Mouse (Mus musculus): ENCODE data around the gene Gpbar1. TPM values are rescaled to one million over a fixed set of nuclear protein-coding genes. Genes with fewer than 3 reads are reported as not detected.

Gene Gpbar1
- polyA plus RNA-seq (2015; fragmentation: Nextera tagmentation; extraction: Ambion mirVana), result not detected in 2 replicates

- Histone ChIP-seq H3K36me3 (ENCODE audit: poor library complexity, severe bottlenecking) (peaks cover 48% of the 10 kb centered on the region), H3K27me3 (no peaks in the 10 kb centered on the region), H3K9ac (no peak within 1 kb of the TSS), H3K4me2 (no peak within 1 kb of the TSS), H3K4me3 (no peak within 1 kb of the TSS), H3K9me3 (replicated peaks) (no peaks in the 10 kb centered on the region), H3K4me1 (peaks cover 9% of the 10 kb centered on the region), H3K27ac (no peak within 1 kb of the TSS)
- WGBS, result 91% methylated on average over 10 of the region's 10 CpGs
- no peak for ATAC-seq
Measured at GRCm38 (mm10) chr1:74278538-74278937, at the start of gene Gpbar1. Gpbar1 (plus strand) TSS chr1:74278550.

GRCm38 (mm10) chr1:74229942-74230341, 48.4 kb upstream of the Gpbar1 start:
- H3K36me3 ChIP-seq (ENCODE audit: poor library complexity, severe bottlenecking), result no peaks in the 10 kb centered on the region
- ATAC-seq, result no peak

GRCm38 (mm10) chr1:74230992-74231391, 47.4 kb upstream of the Gpbar1 start:
- no peak for ATAC-seq
- Histone ChIP-seq H3K4me1 (no peaks in the 10 kb centered on the region), H3K4me2 (no peak overlapping the region), H3K27me3 (no peaks in the 10 kb centered on the region), H3K36me3 (ENCODE audit: poor library complexity, severe bottlenecking) (no peaks in the 10 kb centered on the region), H3K9ac (no peak overlapping the region), H3K27ac (no peak overlapping the region), H3K4me3 (no peak overlapping the region), H3K9me3 (replicated peaks) (no peaks in the 10 kb centered on the region)
- WGBS, result no CpG with 5 or more reads among the region's 1 CpGs

More at GRCm38 (mm10) chr1:74229942-74230341, 48.4 kb upstream of the Gpbar1 start:
- H3K9ac ChIP-seq, result no peak overlapping the region
- no peaks in the 10 kb centered on the region for H3K9me3 ChIP-seq (replicated peaks)
- H3K4me3 ChIP-seq, result no peak overlapping the region
- 72% methylated on average over 2 of the region's 2 CpGs for WGBS
- no peaks in the 10 kb centered on the region for H3K4me1 ChIP-seq
- no peak overlapping the region for H3K4me2 ChIP-seq
- H3K27ac ChIP-seq, result no peak overlapping the region
- H3K27me3 ChIP-seq, result no peaks in the 10 kb centered on the region

- peak; percentile 93 for ATAC-seq
- H3K4me2 ChIP-seq, result peak within 1 kb of the TSS; percentile 95
- WGBS, result 1% methylated on average over 37 of the region's 55 CpGs
- H3K4me3 ChIP-seq, result peak within 1 kb of the TSS; percentile 99
- no peaks in the 10 kb centered on the region for H3K9me3 ChIP-seq (replicated peaks)
- no peaks in the 10 kb centered on the region for H3K27me3 ChIP-seq
- peak within 1 kb of the TSS; percentile 97 for H3K9ac ChIP-seq
- peak within 1 kb of the TSS; percentile 87 for H3K27ac ChIP-seq
- H3K36me3 ChIP-seq (ENCODE audit: poor library complexity, severe bottlenecking), result no peaks in the 10 kb centered on the region
- H3K4me1 ChIP-seq, result peaks cover 36% of the 10 kb centered on the region
Measured at GRCm38 (mm10) chr1:74235938-74236589, 42.3 kb upstream of the Gpbar1 start, which contains the start of gene Arpc2. Arpc2 (plus strand) TSS chr1:74236084.

GRCm38 (mm10) chr1:74236590-74237317, 41.6 kb upstream of the Gpbar1 start:
- under 1% methylated on average over 50 of the region's 57 CpGs for WGBS
- no peaks in the 10 kb centered on the region for H3K9me3 ChIP-seq (replicated peaks)
- peak; percentile 29 for ATAC-seq

GRCm38 (mm10) chr1:74237671-74238070, 40.7 kb upstream of the Gpbar1 start:
- 44% methylated on average over 5 of the region's 5 CpGs for WGBS

More at GRCm38 (mm10) chr1:74236590-74237317, 41.6 kb upstream of the Gpbar1 start:
- peaks cover 36% of the 10 kb centered on the region for H3K4me1 ChIP-seq
- peak overlapping the region; percentile 97 for H3K9ac ChIP-seq
- H3K27me3 ChIP-seq, result no peaks in the 10 kb centered on the region
- H3K4me3 ChIP-seq, result peak overlapping the region; percentile 99
- H3K27ac ChIP-seq, result peak overlapping the region; percentile 87
- peak overlapping the region; percentile 95 for H3K4me2 ChIP-seq
- H3K36me3 ChIP-seq (ENCODE audit: poor library complexity, severe bottlenecking), result no peaks in the 10 kb centered on the region

GRCm38 (mm10) chr1:74238136-74238535, 40.2 kb upstream of the Gpbar1 start:
- Histone ChIP-seq H3K27ac (no peak overlapping the region), H3K9ac (peak overlapping the region; percentile 97), H3K36me3 (ENCODE audit: poor library complexity, severe bottlenecking) (no peaks in the 10 kb centered on the region), H3K4me1 (peaks cover 36% of the 10 kb centered on the region), H3K4me2 (peak overlapping the region; percentile 95), H3K4me3 (peak overlapping the region; percentile 99), H3K9me3 (replicated peaks) (no peaks in the 10 kb centered on the region), H3K27me3 (no peaks in the 10 kb centered on the region)
- no peak for ATAC-seq
- 55% methylated on average over 1 of the region's 1 CpGs for WGBS

More at GRCm38 (mm10) chr1:74237671-74238070, 40.7 kb upstream of the Gpbar1 start:
- Histone ChIP-seq H3K4me1 (peaks cover 36% of the 10 kb centered on the region), H3K9me3 (replicated peaks) (no peaks in the 10 kb centered on the region), H3K36me3 (ENCODE audit: poor library complexity, severe bottlenecking) (no peaks in the 10 kb centered on the region), H3K4me3 (peak overlapping the region; percentile 99), H3K27ac (no peak overlapping the region), H3K27me3 (no peaks in the 10 kb centered on the region), H3K9ac (peak overlapping the region; percentile 97), H3K4me2 (peak overlapping the region; percentile 95)
- ATAC-seq, result no peak

- Histone ChIP-seq H3K27ac (no peak overlapping the region), H3K4me2 (peak overlapping the region; percentile 95), H3K9me3 (replicated peaks) (no peaks in the 10 kb centered on the region), H3K4me1 (peaks cover 36% of the 10 kb centered on the region), H3K27me3 (no peaks in the 10 kb centered on the region), H3K9ac (no peak overlapping the region), H3K4me3 (no peak overlapping the region), H3K36me3 (ENCODE audit: poor library complexity, severe bottlenecking) (no peaks in the 10 kb centered on the region)
- 66% methylated on average over 7 of the region's 7 CpGs for WGBS
- no peak for ATAC-seq
Measured at GRCm38 (mm10) chr1:74239162-74239561, 39.2 kb upstream of the Gpbar1 start.

GRCm38 (mm10) chr1:74239618-74240017, 38.7 kb upstream of the Gpbar1 start:
- no peak for ATAC-seq
- Histone ChIP-seq H3K9me3 (replicated peaks) (no peaks in the 10 kb centered on the region), H3K36me3 (ENCODE audit: poor library complexity, severe bottlenecking) (no peaks in the 10 kb centered on the region), H3K27me3 (no peaks in the 10 kb centered on the region), H3K4me3 (no peak overlapping the region), H3K4me1 (peaks cover 36% of the 10 kb centered on the region), H3K9ac (peak overlapping the region; percentile 34; the same call in 1 of the 2 replicates), H3K27ac (no peak overlapping the region), H3K4me2 (peak overlapping the region; percentile 95)
- WGBS, result 65% methylated on average over 11 of the region's 11 CpGs

- Histone ChIP-seq H3K9me3 (replicated peaks) (no peaks in the 10 kb centered on the region), H3K27me3 (no peaks in the 10 kb centered on the region), H3K4me3 (no peak overlapping the region), H3K27ac (0 out of 2 replicates have a peak overlapping the region, but pooled peaks have one; percentile 2), H3K9ac (no peak overlapping the region), H3K4me2 (no peak overlapping the region), H3K36me3 (ENCODE audit: poor library complexity, severe bottlenecking) (no peaks in the 10 kb centered on the region), H3K4me1 (peaks cover 36% of the 10 kb centered on the region)
- 73% methylated on average over 6 of the region's 6 CpGs for WGBS
- no peak for ATAC-seq
Measured at GRCm38 (mm10) chr1:74240311-74240710, 38.0 kb upstream of the Gpbar1 start.

GRCm38 (mm10) chr1:74240832-74241231, 37.5 kb upstream of the Gpbar1 start:
- ATAC-seq, result no peak
- H3K4me1 ChIP-seq, result peaks cover 36% of the 10 kb centered on the region
- H3K27me3 ChIP-seq, result no peaks in the 10 kb centered on the region
- H3K36me3 ChIP-seq (ENCODE audit: poor library complexity, severe bottlenecking), result no peaks in the 10 kb centered on the region
- H3K9ac ChIP-seq, result no peak overlapping the region
- H3K4me3 ChIP-seq, result no peak overlapping the region
- no peak overlapping the region for H3K4me2 ChIP-seq
- H3K27ac ChIP-seq, result no peak overlapping the region
- no peaks in the 10 kb centered on the region for H3K9me3 ChIP-seq (replicated peaks)
- WGBS, result 88% methylated on average over 4 of the region's 4 CpGs

GRCm38 (mm10) chr1:74245525-74245924, 32.8 kb upstream of the Gpbar1 start:
- peaks cover 28% of the 10 kb centered on the region for H3K36me3 ChIP-seq (ENCODE audit: poor library complexity, severe bottlenecking)
- no peak for ATAC-seq
- no peak overlapping the region for H3K27ac ChIP-seq
- WGBS, result 93% methylated on average over 2 of the region's 2 CpGs
- H3K9me3 ChIP-seq (replicated peaks), result no peaks in the 10 kb centered on the region
- H3K4me3 ChIP-seq, result no peak overlapping the region
- H3K9ac ChIP-seq, result no peak overlapping the region
- no peak overlapping the region for H3K4me2 ChIP-seq
- H3K4me1 ChIP-seq, result peaks cover 2% of the 10 kb centered on the region; the same call in 1 of the 2 replicates
- no peaks in the 10 kb centered on the region for H3K27me3 ChIP-seq

Data from forebrain, embryonic 13.5 days (tissue).